Mouse (Mus musculus): ENCODE results near the gene Zfp108. TPM values are rescaled to one million over a fixed set of nuclear protein-coding genes. Genes with fewer than 3 reads are reported as not detected.

Zfp108 gene
- polyA plus RNA-seq, 1 experiment: 0.26 TPM

DNA sequence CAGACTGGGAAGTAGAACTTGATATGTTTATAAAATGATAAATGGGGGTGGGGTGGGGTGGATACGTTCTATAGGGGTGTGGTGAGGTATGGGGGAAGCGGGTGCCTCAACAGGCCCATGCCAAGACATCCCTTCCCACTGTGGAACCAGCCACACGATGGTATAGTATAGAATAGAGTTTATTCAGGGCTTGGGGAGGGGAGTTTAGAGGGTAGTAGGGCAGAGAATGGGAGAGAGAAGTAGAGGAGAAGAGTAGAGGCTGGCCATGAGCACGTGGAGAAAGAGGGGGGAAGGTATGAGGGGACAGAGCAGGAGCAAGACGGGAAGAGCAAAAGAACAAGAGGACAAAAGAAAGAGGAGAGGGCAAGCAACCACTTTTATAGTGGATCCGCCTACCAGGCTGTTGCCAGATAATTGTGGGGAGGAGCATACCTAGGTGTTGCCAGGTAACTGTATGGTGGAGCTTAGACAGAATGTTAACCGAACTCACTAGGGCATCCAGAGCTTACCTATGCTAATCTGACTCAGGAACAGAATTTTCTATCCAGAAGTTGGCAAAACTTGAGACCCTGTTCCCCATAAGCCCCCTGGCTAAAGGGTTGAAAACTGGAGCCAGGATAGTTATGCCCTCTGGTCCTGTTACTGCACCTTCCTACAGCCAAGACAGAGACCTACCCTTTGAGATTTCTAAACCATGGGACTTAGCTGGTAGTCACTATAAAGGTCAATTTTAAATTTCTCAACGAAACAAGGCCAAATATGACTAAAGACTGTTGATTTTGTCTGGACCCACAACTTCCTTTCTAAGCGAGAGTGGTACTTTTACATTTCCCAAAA, 597 bp upstream of the Zfp108 start:
- Histone ChIP-seq H3K4me3 (ENCODE audit: control insufficient read depth, low read depth, low read length) (no peak overlapping the region), H3K27ac (ENCODE audit: control insufficient read depth, insufficient read depth, low read depth, low read length) (no peak overlapping the region), H3K36me3 (ENCODE audit: control insufficient read depth, insufficient read depth, low read length) (no peaks in the 10 kb centered on the region), H3K4me1 (ENCODE audit: control insufficient read depth, insufficient read depth, low read length) (peaks cover 4% of the 10 kb centered on the region; the same call in 1 of the 2 replicates), H3K27me3 (ENCODE audit: control insufficient read depth, insufficient read depth, low read length) (no peaks in the 10 kb centered on the region)
- TF ChIP-seq POLR2A (IDR thresholded peaks at IDR 0.05; ENCODE audit: control insufficient read depth, low read depth, low read length) (no peak), CTCF (IDR thresholded peaks at IDR 0.05; ENCODE audit: control insufficient read depth, insufficient read depth, insufficient replicate concordance, low read depth, low read length) (no peak)

DNA sequence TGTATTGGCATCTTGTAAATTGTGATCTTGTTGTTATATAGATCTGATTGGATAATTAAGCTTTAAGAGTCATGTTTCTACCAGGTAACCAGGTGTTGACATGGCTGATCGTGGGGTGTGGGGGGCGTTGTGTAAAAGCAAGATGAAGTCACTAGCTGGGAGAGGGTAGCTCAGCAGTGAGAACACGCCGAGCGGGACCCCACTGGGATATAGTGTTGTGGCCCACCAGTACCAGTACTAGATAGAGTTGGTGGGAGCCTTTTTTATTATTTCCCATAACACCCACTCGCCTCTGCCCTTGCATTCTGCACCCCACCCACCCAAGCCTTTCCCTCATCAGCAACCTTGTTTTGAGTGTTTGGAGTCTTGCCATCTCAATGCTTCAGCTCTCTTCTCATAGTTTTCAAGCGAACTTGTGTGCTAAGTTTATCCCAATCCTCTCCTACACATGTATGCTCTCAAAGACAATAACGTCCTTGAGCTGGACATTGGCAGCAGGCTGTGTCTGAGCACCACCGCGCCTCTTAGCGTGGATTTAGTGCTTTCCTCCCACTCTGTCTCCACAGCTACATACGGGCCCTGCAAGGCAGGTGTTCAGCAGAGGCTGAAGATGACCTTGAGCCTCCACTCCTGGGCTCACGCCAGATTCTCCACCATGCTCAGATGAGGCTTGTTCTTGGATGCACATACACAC, 4.9 kb downstream of the Zfp108 start:
- Histone ChIP-seq H3K36me3 (ENCODE audit: control insufficient read depth, insufficient read depth, low read length) (no peaks in the 10 kb centered on the region), H3K4me3 (ENCODE audit: control insufficient read depth, low read depth, low read length) (no peak overlapping the region), H3K27me3 (ENCODE audit: control insufficient read depth, insufficient read depth, low read length) (no peaks in the 10 kb centered on the region), H3K27ac (ENCODE audit: control insufficient read depth, insufficient read depth, low read depth, low read length) (no peak overlapping the region), H3K4me1 (ENCODE audit: control insufficient read depth, insufficient read depth, low read length) (no peaks in the 10 kb centered on the region)
- TF ChIP-seq POLR2A (IDR thresholded peaks at IDR 0.05; ENCODE audit: control insufficient read depth, low read depth, low read length) (no peak), CTCF (IDR thresholded peaks at IDR 0.05; ENCODE audit: control insufficient read depth, insufficient read depth, insufficient replicate concordance, low read depth, low read length) (no peak)

DNA sequence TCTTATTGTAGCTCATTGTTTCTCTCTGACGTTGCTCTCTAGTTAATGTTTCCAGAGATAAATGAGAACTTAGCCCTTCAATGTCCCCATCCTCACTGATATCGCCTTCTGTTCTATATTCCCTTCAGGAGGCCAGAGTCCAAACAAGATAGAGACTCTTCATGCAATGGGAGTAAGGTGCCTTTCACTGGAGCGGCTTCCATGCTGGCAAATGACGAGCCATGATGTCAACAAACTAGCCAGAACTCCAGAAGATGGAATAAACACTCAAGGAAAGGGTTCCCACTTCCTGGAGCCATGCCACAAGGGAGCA, 5.4 kb downstream of the Zfp108 start:
- H3K27ac ChIP-seq (ENCODE audit: control insufficient read depth, insufficient read depth, low read depth, low read length): no peak overlapping the region
- no peak overlapping the region for H3K4me3 ChIP-seq (ENCODE audit: control insufficient read depth, low read depth, low read length)
- no peaks in the 10 kb centered on the region for H3K27me3 ChIP-seq (ENCODE audit: control insufficient read depth, insufficient read depth, low read length)
- no peaks in the 10 kb centered on the region for H3K36me3 ChIP-seq (ENCODE audit: control insufficient read depth, insufficient read depth, low read length)
- TF ChIP-seq POLR2A (IDR thresholded peaks at IDR 0.05; ENCODE audit: control insufficient read depth, low read depth, low read length): no peak
- no peak for TF ChIP-seq CTCF (IDR thresholded peaks at IDR 0.05; ENCODE audit: control insufficient read depth, insufficient read depth, insufficient replicate concordance, low read depth, low read length)
- no peaks in the 10 kb centered on the region for H3K4me1 ChIP-seq (ENCODE audit: control insufficient read depth, insufficient read depth, low read length)

DNA sequence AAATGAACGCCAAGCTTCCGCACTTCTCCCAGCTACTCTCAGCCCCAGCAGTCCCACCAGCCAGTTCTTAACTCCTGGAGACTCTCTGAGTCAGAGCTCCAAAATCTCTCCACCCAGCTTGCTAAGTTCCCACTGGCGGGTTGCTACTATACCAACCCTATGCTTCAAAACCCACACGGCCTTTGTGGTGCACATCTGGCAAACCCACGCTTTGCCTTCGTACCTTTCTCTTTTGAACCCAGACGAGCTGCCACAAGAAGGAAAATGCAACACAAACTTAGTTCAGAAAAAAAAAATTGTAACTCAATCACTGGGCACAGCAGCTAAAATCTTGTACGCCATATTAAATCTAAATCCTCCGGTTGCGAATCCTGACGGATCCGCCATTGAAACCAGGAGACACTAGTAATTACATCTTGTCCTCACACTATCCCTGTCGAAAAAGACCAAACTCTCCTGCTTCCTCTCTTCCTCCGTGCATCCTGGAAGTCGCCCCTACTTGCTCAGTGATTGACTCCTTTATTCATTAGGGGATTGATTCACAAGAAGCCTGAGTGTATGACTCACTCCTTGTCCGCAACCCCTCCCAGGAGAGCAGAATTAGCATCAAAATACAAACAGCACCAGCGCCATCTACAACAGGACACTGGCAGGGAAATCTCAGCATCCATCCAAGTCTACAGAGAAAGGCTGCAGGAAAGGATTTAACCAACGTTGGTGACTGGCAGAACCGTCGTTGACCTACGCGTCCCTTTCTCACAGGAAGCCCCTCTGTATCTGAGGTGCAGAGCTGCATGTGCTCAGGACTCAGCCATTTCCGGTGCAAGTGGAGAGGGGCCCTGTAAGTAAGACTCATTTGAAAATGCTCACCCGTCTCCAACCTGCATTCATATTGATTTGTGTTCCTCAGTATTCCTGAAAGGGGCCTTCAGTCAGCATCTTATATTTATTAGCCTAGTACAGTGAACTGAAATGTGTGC, 13.9 kb downstream of the Zfp108 start:
- TF ChIP-seq CTCF (IDR thresholded peaks at IDR 0.05; ENCODE audit: control insufficient read depth, insufficient read depth, insufficient replicate concordance, low read depth, low read length): no peak
- no peak for TF ChIP-seq POLR2A (IDR thresholded peaks at IDR 0.05; ENCODE audit: control insufficient read depth, low read depth, low read length)
- H3K4me1 ChIP-seq (ENCODE audit: control insufficient read depth, insufficient read depth, low read length): peaks cover 8% of the 10 kb centered on the region
- H3K27ac ChIP-seq (ENCODE audit: control insufficient read depth, insufficient read depth, low read depth, low read length): no peak overlapping the region
- H3K36me3 ChIP-seq (ENCODE audit: control insufficient read depth, insufficient read depth, low read length): no peaks in the 10 kb centered on the region
- H3K27me3 ChIP-seq (ENCODE audit: control insufficient read depth, insufficient read depth, low read length): no peaks in the 10 kb centered on the region
- H3K4me3 ChIP-seq (ENCODE audit: control insufficient read depth, low read depth, low read length): no peak overlapping the region

DNA sequence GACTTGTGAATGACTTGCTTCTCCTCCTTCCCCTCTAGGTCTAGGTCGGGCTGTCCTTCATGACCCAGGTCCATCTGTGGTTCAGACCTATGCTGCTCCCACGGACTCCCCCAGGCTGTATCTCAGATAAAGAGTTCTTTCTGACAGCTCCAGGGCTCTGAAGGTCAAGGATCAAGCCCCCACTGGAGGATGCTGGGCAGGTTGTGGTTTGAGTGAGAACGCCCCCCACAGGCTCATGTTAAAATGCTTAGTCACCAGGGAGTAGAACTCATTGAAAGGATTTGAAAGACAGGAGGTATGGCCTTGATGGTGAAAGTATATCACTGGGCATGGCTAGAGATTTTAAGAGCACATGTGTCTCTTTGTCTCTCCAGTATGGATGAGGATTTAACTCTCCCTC, 14.7 kb downstream of the Zfp108 start:
- Histone ChIP-seq H3K27ac (ENCODE audit: control insufficient read depth, insufficient read depth, low read depth, low read length) (no peak overlapping the region; the same call in 1 of the 2 replicates), H3K36me3 (ENCODE audit: control insufficient read depth, insufficient read depth, low read length) (no peaks in the 10 kb centered on the region), H3K4me3 (ENCODE audit: control insufficient read depth, low read depth, low read length) (no peak overlapping the region), H3K27me3 (ENCODE audit: control insufficient read depth, insufficient read depth, low read length) (no peaks in the 10 kb centered on the region), H3K4me1 (ENCODE audit: control insufficient read depth, insufficient read depth, low read length) (peaks cover 8% of the 10 kb centered on the region)
- TF ChIP-seq CTCF (IDR thresholded peaks at IDR 0.05; ENCODE audit: control insufficient read depth, insufficient read depth, insufficient replicate concordance, low read depth, low read length): no peak
- no peak for TF ChIP-seq POLR2A (IDR thresholded peaks at IDR 0.05; ENCODE audit: control insufficient read depth, low read depth, low read length)

DNA sequence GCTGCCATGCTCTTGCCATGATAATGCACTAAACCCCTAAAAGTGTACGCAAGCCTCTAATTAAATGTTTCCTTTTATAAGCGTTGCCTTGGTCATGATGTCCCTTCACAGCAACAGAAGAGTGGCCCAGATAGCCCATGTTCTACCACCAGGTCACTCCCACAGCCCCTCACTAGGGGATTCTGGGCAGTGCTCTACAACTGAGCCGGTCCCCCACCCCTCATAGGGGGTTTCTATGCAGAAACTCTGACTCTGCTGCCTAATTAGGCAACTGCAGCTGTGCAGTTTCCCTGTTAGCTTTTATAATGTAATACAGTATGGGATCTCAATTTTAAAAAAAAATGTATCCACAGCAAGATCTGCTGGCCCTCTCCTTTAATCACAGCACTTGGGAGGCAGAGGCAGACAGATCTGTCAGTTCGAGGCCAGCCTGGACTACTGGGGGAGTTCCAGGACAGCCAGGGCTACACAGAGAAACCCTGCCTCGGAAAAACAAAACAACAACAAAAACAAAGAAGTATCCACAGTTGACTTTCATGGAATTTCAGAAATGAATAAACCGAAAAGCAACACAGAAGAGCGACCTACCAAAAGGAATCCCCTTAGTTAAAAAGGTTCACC, 15.2 kb downstream of the Zfp108 start:
- Histone ChIP-seq H3K36me3 (ENCODE audit: control insufficient read depth, insufficient read depth, low read length) (no peaks in the 10 kb centered on the region), H3K4me3 (ENCODE audit: control insufficient read depth, low read depth, low read length) (peak overlapping the region; percentile 89), H3K27me3 (ENCODE audit: control insufficient read depth, insufficient read depth, low read length) (no peaks in the 10 kb centered on the region), H3K4me1 (ENCODE audit: control insufficient read depth, insufficient read depth, low read length) (peaks cover 8% of the 10 kb centered on the region), H3K27ac (ENCODE audit: control insufficient read depth, insufficient read depth, low read depth, low read length) (no peak overlapping the region; the same call in 1 of the 2 replicates)
- no peak for TF ChIP-seq CTCF (IDR thresholded peaks at IDR 0.05; ENCODE audit: control insufficient read depth, insufficient read depth, insufficient replicate concordance, low read depth, low read length)
- TF ChIP-seq POLR2A (IDR thresholded peaks at IDR 0.05; ENCODE audit: control insufficient read depth, low read depth, low read length): no peak
